Mouse (Mus musculus) ES-Bruce4 (cell line): ENCODE measurements around the gene Pacrg. TPM values are rescaled to one million over a fixed set of nuclear protein-coding genes. Genes with fewer than 3 reads are reported as not detected.

Experiments
- H3K27ac ChIP-seq: 2 replicates; pipeline ENCODE4 v1.5.1; 2012; ENCODE audit warnings: low read length, inconsistent platforms; ENCODE audit not compliant: insufficient read depth
- H3K27me3 ChIP-seq: 2 replicates; pipeline ENCODE4 v1.6.1; 2012; ENCODE audit warnings: mild to moderate bottlenecking, low read length, inconsistent platforms; ENCODE audit not compliant: control insufficient read depth, poor library complexity, insufficient read depth, severe bottlenecking
- H3K36me3 ChIP-seq: 2 replicates; pipeline ENCODE4 v1.6.1; 2012; ENCODE audit warnings: inconsistent platforms, mild to moderate bottlenecking, low read length, moderate library complexity; ENCODE audit not compliant: control insufficient read depth, poor library complexity, insufficient read depth, severe bottlenecking
- H3K4me1 ChIP-seq: one replicate; pipeline ENCODE4 v1.8.1; 2011; ENCODE audit warnings: low read length; ENCODE audit not compliant: control insufficient read depth, insufficient read depth
- H3K4me3 ChIP-seq: 2 replicates; pipeline ENCODE4 v1.5.1; 2011; ENCODE audit warnings: low read depth, mild to moderate bottlenecking, low read length
- H3K9ac ChIP-seq: 2 replicates; pipeline ENCODE4 v1.6.1; 2012; ENCODE audit warnings: low read depth, mild to moderate bottlenecking, inconsistent platforms; ENCODE audit not compliant: poor library complexity, severe bottlenecking
- H3K9me3 ChIP-seq: replicated peaks from 2 replicates; pipeline ENCODE4 v1.6.1; 2012; ENCODE audit warnings: mild to moderate bottlenecking, low read length, inconsistent platforms; ENCODE audit not compliant: control insufficient read depth, poor library complexity, insufficient read depth, severe bottlenecking
- CTCF ChIP-seq: IDR thresholded peaks from one replicate; pipeline ENCODE4 v1.8.1; 2011; ENCODE audit warnings: low read depth, low read length
- EP300 ChIP-seq: IDR thresholded peaks from 2 replicates; pipeline ENCODE4 v1.6.1; 2011; ENCODE audit warnings: low read depth, low read length; ENCODE audit not compliant: insufficient read depth
- POLR2A ChIP-seq: IDR thresholded peaks from one replicate; pipeline ENCODE4 v1.8.1; 2011; ENCODE audit warnings: low read length; ENCODE audit not compliant: insufficient read depth
- polyA plus RNA-seq: library from polyadenylated mRNA; stranded (reverse); fragments of >200 nt; gene quantifications from 2 replicates; pipeline ENCODE4 v1.2.4, GENCODE M21; 2011; ENCODE audit warnings: low read depth; ENCODE audit not compliant: missing spikeins, insufficient read depth, insufficient read length

The Pacrg gene
- polyA plus RNA-seq, 1 experiment: 0.54 TPM

- Histone ChIP-seq H3K27me3 (no peaks in the 10 kb centered on the region), H3K36me3 (no peaks in the 10 kb centered on the region), H3K9ac (no peak overlapping the region), H3K9me3 (no peaks in the 10 kb centered on the region), H3K27ac (no peak overlapping the region), H3K4me3 (no peak overlapping the region), H3K4me1 (no peaks in the 10 kb centered on the region)
- TF ChIP-seq CTCF (no peak), EP300 (no peak), POLR2A (no peak)
These were observed 200.3 kb downstream of the Pacrg start for GRCm38 (mm10) chr17:10639816-10640215.

GRCm38 (mm10) chr17:10635955-10636470 is 204.1 kb downstream of the Pacrg start:
- H3K9ac ChIP-seq: no peak overlapping the region
- no peak overlapping the region for H3K4me3 ChIP-seq
- no peak for TF ChIP-seq POLR2A
- TF ChIP-seq EP300: no peak
- no peak for TF ChIP-seq CTCF
- H3K4me1 ChIP-seq: no peaks in the 10 kb centered on the region
- no peaks in the 10 kb centered on the region for H3K36me3 ChIP-seq
- H3K9me3 ChIP-seq: no peaks in the 10 kb centered on the region
- H3K27ac ChIP-seq: no peak overlapping the region
- no peaks in the 10 kb centered on the region for H3K27me3 ChIP-seq

- Histone ChIP-seq H3K9ac (no peak overlapping the region), H3K4me3 (no peak overlapping the region), H3K9me3 (no peaks in the 10 kb centered on the region), H3K4me1 (no peaks in the 10 kb centered on the region), H3K36me3 (no peaks in the 10 kb centered on the region), H3K27ac (no peak overlapping the region), H3K27me3 (no peaks in the 10 kb centered on the region)
- TF ChIP-seq EP300: no peak
- no peak for TF ChIP-seq CTCF
- no peak for TF ChIP-seq POLR2A
These were observed 204.6 kb downstream of the Pacrg start for GRCm38 (mm10) chr17:10635470-10635869.

- H3K4me1 ChIP-seq: no peaks in the 10 kb centered on the region
- TF ChIP-seq CTCF (no peak), EP300 (no peak), POLR2A (no peak)
- H3K27ac ChIP-seq: no peak overlapping the region
- no peaks in the 10 kb centered on the region for H3K36me3 ChIP-seq
- no peaks in the 10 kb centered on the region; the same call in 1 of the 2 replicates for H3K9me3 ChIP-seq
- no peaks in the 10 kb centered on the region for H3K27me3 ChIP-seq
- no peak overlapping the region for H3K9ac ChIP-seq
- H3K4me3 ChIP-seq: no peak overlapping the region
These were observed 205.1 kb downstream of the Pacrg start for GRCm38 (mm10) chr17:10635046-10635445.

- Histone ChIP-seq H3K27ac (no peak overlapping the region), H3K4me3 (no peak overlapping the region), H3K9me3 (no peaks in the 10 kb centered on the region; the same call in 1 of the 2 replicates), H3K9ac (no peak overlapping the region), H3K36me3 (no peaks in the 10 kb centered on the region), H3K4me1 (no peaks in the 10 kb centered on the region), H3K27me3 (no peaks in the 10 kb centered on the region)
- no peak for TF ChIP-seq CTCF
- TF ChIP-seq POLR2A: no peak
- TF ChIP-seq EP300: no peak
These were observed 206.3 kb downstream of the Pacrg start for GRCm38 (mm10) chr17:10633769-10634168.

GRCm38 (mm10) chr17:10628240-10628639 is 211.9 kb downstream of the Pacrg start:
- Histone ChIP-seq H3K4me3 (no peak overlapping the region), H3K9me3 (no peaks in the 10 kb centered on the region; the same call in 1 of the 2 replicates), H3K27ac (no peak overlapping the region), H3K9ac (no peak overlapping the region), H3K27me3 (no peaks in the 10 kb centered on the region), H3K36me3 (no peaks in the 10 kb centered on the region), H3K4me1 (no peaks in the 10 kb centered on the region)
- TF ChIP-seq CTCF (no peak), POLR2A (no peak), EP300 (no peak)
